Mouse (Mus musculus) embryonic fibroblast, embryonic 13.5 days (primary cell): ENCODE measurements around the gene S100a3.

ENCODE experiments used
- CTCF ChIP-seq: IDR thresholded peaks from 2 replicates; pipeline ENCODE4 v1.5.1; 2011; ENCODE audit warnings: mild to moderate bottlenecking, control low read depth, low read length, moderate library complexity, borderline replicate concordance; ENCODE audit not compliant: insufficient read depth
- POLR2A ChIP-seq: IDR thresholded peaks from 2 replicates; pipeline ENCODE4 v1.6.1; 2011; ENCODE audit warnings: low read depth, mild to moderate bottlenecking, control low read depth, low read length, moderate library complexity

GRCm38 (mm10) chr3:90575320-90575719, 14.9 kb downstream of the S100a3 start:
- TF ChIP-seq CTCF = no peak
- TF ChIP-seq POLR2A = no peak
